Mouse (Mus musculus) testis, adult 2 months (tissue): ENCODE data around the gene Gfod1. TPM values are rescaled to one million over a fixed set of nuclear protein-coding genes. Genes with fewer than 3 reads are reported as not detected.
A peak's percentile ranks its signal among the peaks of the same experiment; 100 is the strongest.

ENCODE experiments used
- H3K27ac ChIP-seq: fragments of 200-500 bp; 2 replicates; pipeline ENCODE4 v1.5.1; 2012; ENCODE audit warnings: low read depth, low read length; ENCODE audit not compliant: control insufficient read depth, insufficient read depth
- H3K27me3 ChIP-seq: fragments of 200-500 bp; 2 replicates; pipeline ENCODE4 v1.6.1; 2012; ENCODE audit warnings: mild to moderate bottlenecking, low read length, moderate library complexity; ENCODE audit not compliant: control insufficient read depth, insufficient read depth
- H3K36me3 ChIP-seq: fragments of 200-500 bp; 2 replicates; pipeline ENCODE4 v1.6.1; 2012; ENCODE audit warnings: mild to moderate bottlenecking, low read length; ENCODE audit not compliant: control insufficient read depth, insufficient read depth
- H3K4me1 ChIP-seq: fragments of 200-500 bp; 2 replicates; pipeline ENCODE4 v1.6.1; 2012; ENCODE audit warnings: low read length; ENCODE audit not compliant: control insufficient read depth, insufficient read depth
- H3K4me3 ChIP-seq: fragments of 200-500 bp; 2 replicates; pipeline ENCODE4 v1.5.1; 2012; ENCODE audit warnings: low read depth, mild to moderate bottlenecking, low read length, moderate library complexity, mixed read lengths; ENCODE audit not compliant: control insufficient read depth
- CTCF ChIP-seq: fragments of 200-500 bp; IDR thresholded peaks from 2 replicates; pipeline ENCODE4 v1.5.1; 2012; ENCODE audit warnings: low read depth, mild to moderate bottlenecking, inconsistent platforms, low read length, moderate library complexity; ENCODE audit not compliant: control insufficient read depth, insufficient read depth, insufficient replicate concordance
- POLR2A ChIP-seq: fragments of 200-500 bp; IDR thresholded peaks from 2 replicates; pipeline ENCODE4 v1.6.1; 2012; ENCODE audit warnings: low read depth, mild to moderate bottlenecking, inconsistent platforms, low read length, moderate library complexity; ENCODE audit not compliant: control insufficient read depth
- polyA plus RNA-seq: library from polyadenylated mRNA; depleted of rRNA; stranded (reverse); fragments of >200 nt; gene quantifications from 2 replicates; pipeline ENCODE4 v1.2.3, GENCODE M21; 2012

Gfod1 gene
- polyA plus RNA-seq, 1 experiment = 0.17 TPM

DNA sequence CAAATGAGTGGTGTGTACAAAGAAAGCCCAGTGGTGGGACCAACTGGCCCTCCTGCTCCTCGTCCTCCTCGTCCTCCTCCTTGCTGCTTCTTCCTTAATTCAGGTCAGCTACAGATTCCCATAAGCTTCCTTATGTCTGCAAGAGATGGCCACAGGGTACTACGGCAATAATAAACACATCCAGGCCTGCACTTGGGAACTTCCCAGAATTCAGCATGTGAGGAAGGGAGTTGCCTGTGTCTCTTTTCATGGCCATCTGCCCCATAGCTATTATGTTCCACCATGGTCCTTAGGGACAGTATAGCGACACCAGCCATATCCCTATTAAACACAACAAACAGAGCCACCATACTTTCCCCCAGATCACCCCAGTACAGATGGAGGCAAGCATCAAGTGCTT, 15.5 kb downstream of the Gfod1 start:
- no peak overlapping the region; the same call in 1 of the 2 replicates for H3K4me3 ChIP-seq
- no peaks in the 10 kb centered on the region for H3K27me3 ChIP-seq
- TF ChIP-seq POLR2A (no peak), CTCF (no peak)
- H3K27ac ChIP-seq = peak overlapping the region; percentile 44
- H3K4me1 ChIP-seq = peaks cover 11% of the 10 kb centered on the region
- H3K36me3 ChIP-seq = no peaks in the 10 kb centered on the region

DNA sequence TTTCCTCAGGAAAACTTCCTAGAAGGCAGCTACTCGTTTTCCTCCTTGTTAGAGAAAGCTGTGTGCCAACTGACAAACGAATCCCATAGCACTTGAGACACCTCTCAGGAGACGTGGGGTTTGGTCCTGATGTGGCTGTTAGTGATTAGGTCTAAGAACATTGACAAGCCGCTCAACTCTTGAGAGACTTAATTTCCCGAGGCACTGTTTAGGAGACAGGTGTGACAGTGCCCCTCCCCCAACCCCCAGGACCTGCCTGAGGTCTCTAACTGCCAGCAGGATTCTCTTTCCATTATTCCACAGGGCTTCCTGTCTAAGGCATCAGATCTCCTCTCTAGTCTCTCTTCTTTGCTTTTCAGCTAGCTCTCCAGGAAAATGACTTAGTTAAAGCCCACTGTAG, 15.9 kb downstream of the Gfod1 start:
- Histone ChIP-seq H3K27ac (peak overlapping the region; percentile 44), H3K27me3 (no peaks in the 10 kb centered on the region), H3K4me3 (no peak overlapping the region), H3K36me3 (no peaks in the 10 kb centered on the region), H3K4me1 (peaks cover 11% of the 10 kb centered on the region)
- TF ChIP-seq CTCF (no peak), POLR2A (no peak)

DNA sequence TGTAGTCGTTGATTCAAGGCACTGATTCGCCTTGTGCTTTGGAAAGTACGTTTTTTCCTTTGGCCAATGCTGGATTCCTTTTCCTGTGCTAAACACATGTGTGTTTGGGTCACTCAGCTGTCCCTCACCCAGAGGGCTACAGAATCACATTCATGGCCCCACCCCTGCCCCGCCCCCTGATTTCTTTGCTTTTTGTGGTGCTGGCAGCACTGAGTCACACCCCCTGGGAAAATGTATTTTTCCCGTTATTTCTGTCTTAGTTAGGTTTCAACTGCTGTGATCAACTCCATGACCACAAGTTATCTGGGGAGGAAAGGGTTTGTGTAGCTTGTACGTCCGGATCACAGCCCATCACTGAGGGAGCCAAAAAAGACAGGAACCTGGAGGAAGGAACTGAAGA, 17.1 kb downstream of the Gfod1 start:
- no peaks in the 10 kb centered on the region for H3K36me3 ChIP-seq
- H3K27ac ChIP-seq = no peak overlapping the region
- no peak overlapping the region for H3K4me3 ChIP-seq
- peaks cover 11% of the 10 kb centered on the region for H3K4me1 ChIP-seq
- no peaks in the 10 kb centered on the region for H3K27me3 ChIP-seq
- TF ChIP-seq CTCF = no peak
- no peak for TF ChIP-seq POLR2A

DNA sequence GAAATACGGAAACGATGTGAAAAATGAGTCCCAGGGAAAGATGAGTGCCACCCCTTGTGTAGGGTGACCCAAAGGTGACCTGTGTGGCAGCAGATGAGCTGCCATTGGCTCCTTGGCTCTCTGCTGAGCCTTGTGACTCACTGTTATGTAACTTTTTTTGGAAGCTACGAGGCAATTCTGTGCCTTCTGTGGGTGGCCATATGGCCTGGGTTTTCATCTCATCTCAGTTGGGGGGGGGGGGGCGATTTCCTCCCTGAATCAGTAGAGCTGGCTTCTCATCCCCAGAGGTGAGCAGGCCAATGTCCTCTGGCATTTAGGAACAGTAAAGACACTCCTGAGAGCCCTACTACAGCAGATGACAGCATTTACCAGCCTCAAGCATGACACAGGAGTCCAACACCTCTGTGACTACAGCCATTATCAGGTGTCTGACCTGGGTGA, 19.2 kb downstream of the Gfod1 start:
- TF ChIP-seq CTCF (no peak), POLR2A (no peak)
- Histone ChIP-seq H3K4me3 (no peak overlapping the region), H3K4me1 (peaks cover 11% of the 10 kb centered on the region), H3K27ac (no peak overlapping the region), H3K36me3 (no peaks in the 10 kb centered on the region), H3K27me3 (no peaks in the 10 kb centered on the region)

DNA sequence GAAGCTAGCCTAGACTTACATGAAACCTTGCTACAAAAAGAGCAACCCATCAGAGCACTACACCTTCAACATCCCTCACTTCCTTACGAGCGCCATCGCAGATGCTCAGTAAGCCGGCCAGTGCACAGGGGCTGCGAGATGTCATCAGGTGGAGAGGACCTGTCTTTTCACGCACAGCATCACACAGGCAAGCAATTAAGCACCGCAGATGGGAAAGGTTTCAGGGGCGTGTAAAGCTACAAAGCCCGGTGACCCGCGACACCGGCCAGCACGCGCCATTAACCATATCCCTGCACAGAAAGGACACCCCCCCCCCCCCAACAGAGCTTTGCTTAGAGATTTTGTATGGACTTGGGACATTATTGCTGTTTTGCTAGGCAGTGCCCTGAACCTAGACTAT, 30.1 kb downstream of the Gfod1 start:
- no peaks in the 10 kb centered on the region for H3K27me3 ChIP-seq
- H3K4me3 ChIP-seq = no peak overlapping the region
- H3K36me3 ChIP-seq = no peaks in the 10 kb centered on the region
- TF ChIP-seq POLR2A (no peak), CTCF (no peak)
- H3K27ac ChIP-seq = no peak overlapping the region
- H3K4me1 ChIP-seq = no peaks in the 10 kb centered on the region

DNA sequence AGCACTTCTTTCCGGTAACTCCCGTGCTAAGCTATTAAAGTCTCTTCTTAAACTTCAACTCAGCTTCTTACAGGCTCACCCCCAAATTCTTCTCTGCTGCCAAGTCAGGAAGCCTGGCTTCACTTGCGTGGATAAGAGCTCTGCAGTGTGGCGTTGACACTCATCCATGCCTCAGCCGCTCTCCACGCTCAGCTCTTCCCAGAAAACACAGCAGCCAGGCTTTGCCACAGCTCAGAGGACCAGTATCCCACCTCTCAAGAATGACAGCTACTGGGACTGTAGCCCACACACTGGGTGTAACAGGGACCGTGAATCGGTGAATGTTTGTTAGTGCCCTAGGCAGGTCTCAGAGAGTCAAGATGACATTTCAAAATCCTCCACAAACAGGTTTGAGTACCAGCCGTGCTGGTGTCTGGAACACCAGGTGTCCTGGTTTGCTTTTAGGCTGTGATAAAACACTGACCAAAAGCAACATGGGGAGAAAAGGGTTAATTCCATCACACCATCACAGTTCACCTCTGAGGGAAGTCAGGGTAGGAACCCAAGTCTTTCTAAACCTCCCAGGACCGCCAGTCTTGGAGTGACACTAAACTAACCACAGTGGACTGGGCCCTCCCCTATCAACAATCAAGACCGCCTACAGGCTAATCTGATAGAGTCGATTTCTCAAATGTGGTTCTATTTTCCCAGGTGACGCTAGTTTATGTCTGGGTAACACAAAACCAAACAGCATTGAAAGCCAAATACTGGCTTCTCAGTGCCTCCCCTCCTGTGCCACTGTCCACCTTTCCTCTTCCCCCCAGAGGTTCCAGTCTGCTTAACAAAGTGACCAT, 31.5 kb downstream of the Gfod1 start:
- no peaks in the 10 kb centered on the region for H3K27me3 ChIP-seq
- H3K36me3 ChIP-seq = no peaks in the 10 kb centered on the region
- no peaks in the 10 kb centered on the region for H3K4me1 ChIP-seq
- TF ChIP-seq CTCF = no peak
- no peak for TF ChIP-seq POLR2A
- H3K4me3 ChIP-seq = no peak overlapping the region
- no peak overlapping the region for H3K27ac ChIP-seq

DNA sequence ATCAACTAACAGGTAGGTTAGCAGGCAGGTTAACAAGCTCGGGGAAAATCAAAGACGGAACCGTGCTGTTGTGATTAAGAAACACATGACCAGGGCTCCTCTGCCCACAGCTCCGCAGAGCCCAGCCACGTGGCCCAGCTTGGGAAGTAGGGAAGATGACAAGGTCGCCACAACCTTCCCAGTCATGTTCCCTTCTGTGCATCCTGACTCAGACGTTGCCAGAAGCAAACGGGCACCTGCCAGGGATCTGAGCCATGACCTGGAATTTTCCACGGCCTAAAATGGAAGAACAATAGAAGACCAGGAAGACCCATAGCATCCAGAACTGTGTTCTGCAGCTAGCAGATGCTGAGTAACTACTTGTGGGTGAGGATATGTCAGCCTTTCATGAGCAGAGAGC, 32.5 kb downstream of the Gfod1 start:
- H3K27me3 ChIP-seq = no peaks in the 10 kb centered on the region
- H3K27ac ChIP-seq = no peak overlapping the region
- H3K4me3 ChIP-seq = no peak overlapping the region
- TF ChIP-seq POLR2A = no peak
- no peak for TF ChIP-seq CTCF
- H3K4me1 ChIP-seq = no peaks in the 10 kb centered on the region
- no peaks in the 10 kb centered on the region for H3K36me3 ChIP-seq

DNA sequence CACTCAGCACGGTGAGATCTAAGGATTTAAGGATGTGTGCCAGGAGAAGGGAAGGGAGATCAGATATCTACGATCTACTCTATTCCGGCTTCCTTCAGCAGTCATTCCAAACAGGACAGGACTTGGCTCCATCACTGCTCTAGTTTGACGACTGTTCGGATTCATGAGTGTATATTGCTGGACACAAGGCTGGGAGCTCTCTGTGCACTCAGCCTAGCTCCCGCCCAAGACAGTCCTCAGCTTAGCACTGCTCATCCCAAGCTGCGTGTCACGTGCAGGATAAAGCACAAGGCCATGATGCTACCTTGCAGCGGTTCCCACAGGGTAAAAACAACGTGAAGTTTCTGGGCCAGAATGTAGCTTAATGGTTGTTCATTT, 33.8 kb downstream of the Gfod1 start:
- no peaks in the 10 kb centered on the region for H3K4me1 ChIP-seq
- H3K27me3 ChIP-seq = no peaks in the 10 kb centered on the region

More for the DNA sequence above, 33.8 kb downstream of the Gfod1 start:
- no peaks in the 10 kb centered on the region for H3K36me3 ChIP-seq
- no peak for TF ChIP-seq POLR2A
- H3K27ac ChIP-seq = no peak overlapping the region
- no peak overlapping the region for H3K4me3 ChIP-seq
